Mouse (Mus musculus) hindbrain, embryonic 16.5 days (tissue): Measurements from ENCODE around the gene Tnfaip8l1. TPM values are rescaled to one million over a fixed set of nuclear protein-coding genes. Genes with fewer than 3 reads are reported as not detected.

Experiments
- ATAC-seq: fragments of 200-750 bp; cut with Nextera tagmentation; 2 replicates; pipeline ENCODE4 v1.8.0; 2017; ENCODE audit warnings: moderate TSS enrichment, moderate library complexity
- H3K27ac ChIP-seq: fragments of 300-500 bp; sonication (generic); 2 replicates; pipeline ENCODE4 v1.5.1; 2014; ENCODE audit warnings: low read depth, mild to moderate bottlenecking, control low read depth, low read length, moderate library complexity
- H3K27me3 ChIP-seq: fragments of 300-500 bp; sonication (generic); replicated peaks from 2 replicates; pipeline ENCODE4 v1.6.1; 2014; ENCODE audit warnings: low read length; ENCODE audit not compliant: control insufficient read depth, insufficient read depth
- H3K36me3 ChIP-seq: fragments of 300-500 bp; sonication (generic); 2 replicates; pipeline ENCODE4 v1.6.1; 2014; ENCODE audit warnings: mild to moderate bottlenecking, low read length, moderate library complexity, mixed read lengths; ENCODE audit not compliant: control insufficient read depth, insufficient read depth
- H3K4me1 ChIP-seq: fragments of 300-500 bp; sonication (generic); 2 replicates; pipeline ENCODE4 v1.6.1; 2014; ENCODE audit warnings: low read depth, low read length; ENCODE audit not compliant: control insufficient read depth, insufficient read depth
- H3K4me2 ChIP-seq: fragments of 300-500 bp; sonication (generic); 2 replicates; pipeline ENCODE4 v1.6.1; 2014; ENCODE audit warnings: mild to moderate bottlenecking, low read length, control low read depth, moderate library complexity
- H3K4me3 ChIP-seq: fragments of 300-500 bp; sonication (generic); 2 replicates; pipeline ENCODE4 v1.5.1; 2014; ENCODE audit warnings: mild to moderate bottlenecking, low read length, control low read depth, moderate library complexity
- H3K9ac ChIP-seq: fragments of 300-500 bp; sonication (generic); 2 replicates; pipeline ENCODE4 v1.6.1; 2014; ENCODE audit warnings: low read depth, mild to moderate bottlenecking, control low read depth, low read length, moderate library complexity
- H3K9me3 ChIP-seq: fragments of 300-500 bp; sonication (generic); 2 replicates; pipeline ENCODE4 v1.6.1; 2014; ENCODE audit warnings: mild to moderate bottlenecking, low read length, moderate library complexity; ENCODE audit not compliant: control insufficient read depth
- WGBS: fragments of 180-500 bp; shearing (Covaris S2); extraction: QIAGEN DNeasy Blood & Tissue Kit; methylation state at CpG from one replicate; pipeline ENCODE4 v1.1.7; 2014; 5-methylcytosine and 5-hydroxymethylcytosine counted together
- polyA plus RNA-seq: library from polyadenylated mRNA; unstranded; fragments of >200 nt; fragmentation: Nextera tagmentation; extraction: Ambion mirVana; gene quantifications from 2 replicates; pipeline ENCODE4 v1.2.1, GENCODE M21; 2015

The Tnfaip8l1 gene
- polyA plus RNA-seq, 1 experiment from 2014 or later = 9.1 TPM

- Histone ChIP-seq H3K27me3 (peaks cover 4% of the 10 kb centered on the region; the same call in 1 of the 2 replicates), H3K36me3 (no peaks in the 10 kb centered on the region), H3K9me3 (no peaks in the 10 kb centered on the region), H3K9ac (no peak overlapping the region), H3K4me3 (no peak overlapping the region), H3K4me1 (peaks cover 17% of the 10 kb centered on the region), H3K4me2 (no peak overlapping the region), H3K27ac (no peak overlapping the region)
- no peak for ATAC-seq
- WGBS = 22% methylated on average over 9 of the region's 9 CpGs
Measured at GRCm38 (mm10) chr17:56146131-56146530, 16.1 kb upstream of the Tnfaip8l1 start.

- no peaks in the 10 kb centered on the region for H3K36me3 ChIP-seq
- H3K9ac ChIP-seq = no peak overlapping the region
- no peak overlapping the region for H3K4me3 ChIP-seq
- 79% methylated on average over 12 of the region's 12 CpGs for WGBS
- ATAC-seq = no peak
- H3K27ac ChIP-seq = no peak overlapping the region
- H3K4me2 ChIP-seq = no peak overlapping the region
- H3K4me1 ChIP-seq = peaks cover 8% of the 10 kb centered on the region
- H3K27me3 ChIP-seq = peaks cover 4% of the 10 kb centered on the region; the same call in 1 of the 2 replicates
- H3K9me3 ChIP-seq = no peaks in the 10 kb centered on the region
Measured at GRCm38 (mm10) chr17:56147420-56147819, 14.9 kb upstream of the Tnfaip8l1 start.

GRCm38 (mm10) chr17:56148280-56148679 is 14.0 kb upstream of the Tnfaip8l1 start:
- no peaks in the 10 kb centered on the region for H3K36me3 ChIP-seq
- H3K4me2 ChIP-seq = peak overlapping the region; percentile 91
- peak overlapping the region; percentile 77 for H3K9ac ChIP-seq
- peak overlapping the region; percentile 43 for H3K4me3 ChIP-seq
- WGBS = 22% methylated on average over 9 of the region's 9 CpGs
- ATAC-seq = no peak; the same call in 1 of the 2 replicates
- H3K4me1 ChIP-seq = peaks cover 7% of the 10 kb centered on the region
- H3K27me3 ChIP-seq = peaks cover 4% of the 10 kb centered on the region; the same call in 1 of the 2 replicates
- no peak overlapping the region for H3K27ac ChIP-seq
- H3K9me3 ChIP-seq = no peaks in the 10 kb centered on the region

DNA sequence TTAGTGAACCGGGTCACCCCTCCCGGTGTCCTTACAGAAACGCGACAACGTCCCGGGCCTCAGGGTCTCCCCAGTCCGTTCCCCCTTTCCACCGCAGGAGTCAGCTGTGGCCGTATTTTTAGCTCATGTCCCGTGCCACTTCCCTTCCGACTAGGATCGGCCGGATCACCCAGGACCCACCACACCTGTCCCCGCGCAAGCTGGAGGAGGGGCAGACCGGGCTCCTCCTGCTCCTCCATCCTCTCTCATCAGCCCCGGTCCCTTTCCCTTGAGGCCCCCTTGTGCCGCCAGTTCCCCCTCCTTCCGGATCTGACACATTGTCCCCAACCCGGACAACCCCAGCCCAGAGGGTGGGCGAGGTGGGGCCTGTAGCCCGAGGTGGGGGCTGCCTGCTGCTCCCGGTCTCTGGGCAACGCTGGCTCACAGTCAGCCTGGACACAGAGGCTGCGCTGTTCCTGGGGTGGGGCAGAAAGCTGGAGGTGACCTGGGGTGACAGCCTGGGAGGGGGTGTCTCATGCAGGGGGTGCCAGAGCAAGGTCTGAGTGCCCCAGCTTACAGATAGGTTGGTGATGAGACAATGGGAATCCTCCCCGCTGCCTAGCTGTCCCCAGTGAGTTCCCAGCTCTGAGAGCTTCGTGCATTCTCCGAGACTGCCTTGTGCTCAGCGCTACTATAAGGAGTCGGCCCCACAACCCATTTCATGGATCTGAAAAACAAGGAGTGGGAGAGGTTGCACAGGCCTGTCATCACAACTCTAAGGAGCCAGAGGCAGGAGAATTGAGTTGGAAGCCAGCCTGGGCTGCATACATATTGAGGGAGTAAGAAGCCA is 13.3 kb upstream of the Tnfaip8l1 start:
- WGBS = under 1% methylated on average over 23 of the region's 30 CpGs
- peak overlapping the region; percentile 91 for H3K4me2 ChIP-seq
- peaks cover 7% of the 10 kb centered on the region for H3K4me1 ChIP-seq
- peak; percentile 75 for ATAC-seq
- H3K4me3 ChIP-seq = peak overlapping the region; percentile 43
- H3K27me3 ChIP-seq = peaks cover 4% of the 10 kb centered on the region; the same call in 1 of the 2 replicates
- no peaks in the 10 kb centered on the region for H3K9me3 ChIP-seq
- H3K36me3 ChIP-seq = no peaks in the 10 kb centered on the region
- peak overlapping the region; percentile 77 for H3K9ac ChIP-seq
- no peak overlapping the region for H3K27ac ChIP-seq

DNA sequence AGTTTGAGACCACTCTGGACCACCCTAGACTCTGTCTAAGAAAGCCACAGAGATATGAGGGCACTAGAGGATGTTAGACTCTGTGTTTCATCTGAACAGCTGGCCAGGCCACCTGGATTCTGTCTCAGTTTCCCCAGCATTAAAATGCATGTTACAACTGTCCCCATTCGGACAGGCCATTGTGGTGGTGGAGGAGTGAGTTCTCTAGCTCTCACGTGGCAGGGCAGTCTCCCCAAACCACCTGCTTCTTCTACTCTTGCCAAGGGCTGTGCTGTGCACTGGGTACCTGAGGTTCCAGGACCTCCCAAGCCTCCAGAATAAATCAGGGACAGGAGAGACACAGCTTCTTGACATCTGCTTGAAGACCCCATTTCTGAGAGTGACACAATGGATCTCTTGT is 12.4 kb upstream of the Tnfaip8l1 start:
- no peak for ATAC-seq
- no peaks in the 10 kb centered on the region for H3K36me3 ChIP-seq
- H3K9me3 ChIP-seq = no peaks in the 10 kb centered on the region
- H3K4me3 ChIP-seq = no peak overlapping the region
- H3K9ac ChIP-seq = no peak overlapping the region
- peaks cover 4% of the 10 kb centered on the region; the same call in 1 of the 2 replicates for H3K27me3 ChIP-seq
- no peak overlapping the region for H3K27ac ChIP-seq
- H3K4me2 ChIP-seq = no peak overlapping the region
- WGBS = 36% methylated on average over 2 of the region's 2 CpGs
- peaks cover 7% of the 10 kb centered on the region for H3K4me1 ChIP-seq

GRCm38 (mm10) chr17:56153643-56154042 is 8.6 kb upstream of the Tnfaip8l1 start:
- peaks cover 4% of the 10 kb centered on the region for H3K27me3 ChIP-seq
- H3K4me3 ChIP-seq = no peak overlapping the region
- H3K9me3 ChIP-seq = no peaks in the 10 kb centered on the region
- WGBS = 16% methylated on average over 9 of the region's 9 CpGs
- peak; percentile 51 for ATAC-seq
- no peak overlapping the region for H3K9ac ChIP-seq
- H3K4me1 ChIP-seq = peaks cover 6% of the 10 kb centered on the region
- no peaks in the 10 kb centered on the region for H3K36me3 ChIP-seq
- no peak overlapping the region for H3K4me2 ChIP-seq
- no peak overlapping the region for H3K27ac ChIP-seq

DNA sequence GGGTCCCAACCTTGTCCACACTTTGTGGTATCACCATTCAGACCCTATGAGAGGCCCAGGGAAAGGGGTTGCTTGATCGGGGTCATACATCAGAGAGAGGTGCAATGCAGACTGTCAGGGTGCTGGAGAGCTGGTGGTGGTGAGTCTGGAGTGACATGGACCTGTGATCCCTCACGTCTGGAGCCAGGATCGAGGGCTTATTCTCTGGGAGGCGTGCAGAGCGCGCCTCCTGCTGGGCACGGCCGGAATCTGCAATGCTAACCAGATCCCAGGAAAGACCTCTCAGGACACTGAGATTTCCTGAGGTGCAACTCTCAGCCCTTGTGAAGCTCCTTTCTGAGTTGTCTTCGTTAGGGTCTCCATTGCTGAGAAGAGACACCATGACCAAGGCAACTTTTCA is 2.5 kb upstream of the Tnfaip8l1 start:
- Histone ChIP-seq H3K4me3 (no peak overlapping the region), H3K36me3 (no peaks in the 10 kb centered on the region), H3K4me1 (peaks cover 11% of the 10 kb centered on the region), H3K27me3 (no peaks in the 10 kb centered on the region; the same call in 1 of the 2 replicates), H3K9me3 (no peaks in the 10 kb centered on the region), H3K4me2 (no peak overlapping the region), H3K27ac (no peak overlapping the region), H3K9ac (no peak overlapping the region)
- no peak for ATAC-seq
- WGBS = 2% methylated on average over 9 of the region's 9 CpGs

DNA sequence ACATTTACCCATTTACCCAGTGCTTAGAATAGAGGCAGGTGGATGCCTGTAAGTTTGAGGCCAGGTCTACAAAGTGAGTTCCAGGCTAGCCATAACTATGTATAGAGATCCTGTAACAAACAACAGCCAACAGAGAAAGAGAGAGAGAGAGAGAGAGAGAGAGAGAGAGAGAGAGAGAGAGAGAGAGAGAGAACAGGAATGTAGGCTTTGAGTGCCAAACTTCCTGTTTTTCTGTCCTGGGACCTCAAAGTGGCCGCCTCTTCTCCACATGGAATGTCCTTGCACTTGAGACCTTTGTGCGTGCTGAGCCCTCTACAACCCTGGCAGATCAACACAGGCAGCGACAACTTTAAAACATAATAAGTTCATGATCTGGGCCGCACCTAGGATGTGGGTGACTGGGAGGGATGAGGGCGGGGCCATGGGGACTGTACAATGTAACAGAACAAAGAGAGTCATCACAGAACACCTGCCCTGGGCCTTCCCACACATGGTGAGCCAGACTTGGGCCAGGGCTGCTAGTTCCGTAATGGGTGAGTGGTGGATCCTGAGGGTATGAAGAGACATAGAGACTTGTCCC is 1.3 kb downstream of the Tnfaip8l1 start:
- H3K36me3 ChIP-seq = no peaks in the 10 kb centered on the region
- 81% methylated on average over 6 of the region's 6 CpGs for WGBS
- H3K27ac ChIP-seq = no peak overlapping the region
- H3K4me3 ChIP-seq = no peak overlapping the region
- no peak overlapping the region for H3K9ac ChIP-seq
- no peak overlapping the region for H3K4me2 ChIP-seq
- no peaks in the 10 kb centered on the region for H3K27me3 ChIP-seq
- H3K4me1 ChIP-seq = peaks cover 11% of the 10 kb centered on the region
- H3K9me3 ChIP-seq = no peaks in the 10 kb centered on the region
- no peak for ATAC-seq

DNA sequence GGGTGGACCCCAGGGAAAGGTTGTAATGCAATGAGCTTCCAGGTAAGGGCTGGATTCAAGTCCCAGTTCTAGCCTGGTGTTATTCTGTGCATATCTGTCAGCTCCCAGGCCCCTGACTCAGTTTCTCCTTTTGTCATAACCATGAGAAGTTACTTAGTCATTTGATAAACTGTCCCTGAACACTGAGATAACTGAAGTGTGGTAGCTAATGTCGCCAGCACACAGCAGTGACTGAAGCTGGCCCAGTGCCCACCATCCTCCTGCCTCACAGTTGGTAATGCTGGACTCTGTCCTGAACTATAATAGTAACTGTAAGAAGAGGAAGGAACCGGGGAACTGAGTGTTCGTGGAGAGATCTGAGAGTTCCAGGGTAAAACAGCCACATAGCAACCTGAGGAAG is 2.2 kb downstream of the Tnfaip8l1 start:
- no peak overlapping the region for H3K4me3 ChIP-seq
- no peak overlapping the region for H3K4me2 ChIP-seq
- H3K27me3 ChIP-seq = no peaks in the 10 kb centered on the region
- H3K9ac ChIP-seq = no peak overlapping the region
- no peaks in the 10 kb centered on the region for H3K36me3 ChIP-seq
- no peak overlapping the region for H3K27ac ChIP-seq
- H3K4me1 ChIP-seq = peaks cover 11% of the 10 kb centered on the region
- no peak for ATAC-seq
- 59% methylated on average over 3 of the region's 3 CpGs for WGBS
- no peaks in the 10 kb centered on the region for H3K9me3 ChIP-seq
